Mouse (Mus musculus) telencephalon, adult 2 months (tissue): ENCODE measurements around the gene Rps16.

Source experiments
- DNase-seq: peaks from one replicate; pipeline ENCODE4 v3.0.0-alpha.2; 2011; ENCODE audit warnings: low read depth, low spot score

The Rps16 gene

DNA sequence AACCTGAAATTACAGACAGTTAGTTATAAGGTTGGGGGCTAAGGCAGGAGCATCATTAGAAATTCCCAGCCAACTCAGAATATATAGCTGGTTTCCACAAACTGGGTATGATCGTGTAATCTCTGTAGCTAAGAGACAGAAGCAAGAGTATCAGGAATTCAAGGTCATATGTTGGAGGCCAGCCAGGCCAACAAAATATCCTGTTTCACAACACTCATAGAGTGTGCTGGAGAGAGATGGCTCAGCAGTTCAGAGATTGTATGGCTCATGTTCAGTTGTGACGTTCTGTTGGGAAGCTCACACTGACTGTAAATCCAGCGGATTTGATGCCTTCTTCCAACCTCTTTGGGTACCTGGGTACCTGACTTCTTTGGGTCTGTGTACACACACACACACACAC, 2.7 kb upstream of the Rps16 start:
- no peak for DNase-seq

DNA sequence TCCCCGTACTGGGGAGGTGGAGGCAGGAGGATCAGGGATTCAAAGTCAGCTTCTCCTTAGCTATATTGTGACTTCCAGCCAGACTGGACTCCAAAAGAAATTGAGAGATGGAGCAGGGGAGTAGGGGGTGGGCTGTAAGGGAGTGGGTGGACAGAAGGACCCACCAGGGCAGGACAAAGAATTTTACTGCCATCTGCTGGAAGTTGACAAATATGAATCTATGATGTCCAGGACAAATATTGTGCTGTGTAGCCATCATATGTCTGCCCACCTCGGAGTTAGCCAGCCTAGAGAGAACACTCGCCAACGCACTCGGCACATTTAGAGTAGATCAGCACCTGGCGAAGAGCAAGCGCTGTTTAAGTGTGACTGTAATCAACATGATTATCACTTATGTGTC, 1.9 kb upstream of the Rps16 start:
- no peak for DNase-seq

GRCm38 (mm10) chr7:28351676-28352191, 1.3 kb downstream of the Rps16 start:
- no peak for DNase-seq

- DNase-seq: no peak
Observed at GRCm38 (mm10) chr7:28353267-28353666, 2.8 kb downstream of the Rps16 start.

GRCm38 (mm10) chr7:28354113-28354581, 3.7 kb downstream of the Rps16 start:
- no peak for DNase-seq

DNA sequence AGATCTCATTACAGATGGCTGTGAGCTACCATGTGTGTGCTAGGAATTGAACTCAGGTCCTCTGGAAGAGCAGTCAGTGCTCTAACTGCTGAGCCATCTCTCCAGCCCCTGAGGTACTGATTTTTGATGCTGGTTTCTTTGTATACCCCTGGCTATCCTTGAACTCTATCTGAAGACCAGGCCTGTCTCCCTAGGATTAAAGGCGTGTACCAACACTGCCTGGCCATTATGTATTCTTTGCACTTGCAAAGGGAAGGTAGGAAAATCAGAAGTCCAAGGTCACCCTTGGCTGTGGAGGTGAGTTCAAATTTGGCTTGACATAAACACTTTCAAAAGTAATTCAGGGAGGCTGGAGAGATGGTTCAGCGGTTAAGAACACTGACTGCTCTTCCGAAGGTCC, 4.1 kb downstream of the Rps16 start:
- no peak for DNase-seq

GRCm38 (mm10) chr7:28355221-28355620, 4.8 kb downstream of the Rps16 start:
- no peak for DNase-seq

DNA sequence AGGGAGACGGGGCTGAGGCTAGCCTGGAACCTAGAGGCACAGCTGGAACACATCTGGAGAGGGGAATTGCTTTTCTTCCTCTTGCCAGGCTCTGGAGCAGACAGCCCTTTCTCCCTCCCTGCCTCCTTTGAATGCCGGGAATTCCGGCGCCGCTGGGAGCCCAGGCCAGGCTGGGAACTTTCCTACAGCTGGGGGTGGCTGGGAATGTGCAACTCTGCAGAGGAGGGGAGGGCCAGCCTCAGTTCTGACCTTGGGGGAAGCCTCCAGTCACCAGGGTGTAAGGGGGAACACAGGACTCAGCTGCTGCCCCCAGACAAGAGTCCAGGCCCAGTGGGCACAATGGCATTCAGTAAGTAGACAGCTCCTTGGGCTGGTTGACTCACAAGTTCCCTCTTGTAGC, 6.5 kb downstream of the Rps16 start:
- DNase-seq: no peak

GRCm38 (mm10) chr7:28357984-28358383, 7.5 kb downstream of the Rps16 start:
- no peak for DNase-seq

DNA sequence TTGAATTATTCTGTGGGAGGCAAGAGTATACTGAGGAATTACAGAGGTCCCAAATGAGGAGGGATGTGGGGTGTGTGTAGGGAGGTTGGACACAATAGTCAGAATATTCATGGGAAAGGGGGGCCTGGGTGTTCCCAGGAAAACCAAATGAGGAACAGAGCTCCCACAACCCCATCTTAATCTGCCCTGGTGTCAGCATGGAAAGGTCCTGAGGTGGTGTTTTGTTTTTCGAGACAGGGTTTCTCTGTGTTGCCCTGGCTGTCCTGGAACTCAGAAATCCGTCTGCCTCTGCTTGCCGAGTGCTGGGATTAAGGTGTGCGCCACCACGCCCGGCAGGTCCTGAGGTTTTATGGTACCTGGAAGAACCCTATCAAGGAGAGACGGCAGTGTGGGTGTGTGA, 8.0 kb downstream of the Rps16 start:
- no peak for DNase-seq

DNA sequence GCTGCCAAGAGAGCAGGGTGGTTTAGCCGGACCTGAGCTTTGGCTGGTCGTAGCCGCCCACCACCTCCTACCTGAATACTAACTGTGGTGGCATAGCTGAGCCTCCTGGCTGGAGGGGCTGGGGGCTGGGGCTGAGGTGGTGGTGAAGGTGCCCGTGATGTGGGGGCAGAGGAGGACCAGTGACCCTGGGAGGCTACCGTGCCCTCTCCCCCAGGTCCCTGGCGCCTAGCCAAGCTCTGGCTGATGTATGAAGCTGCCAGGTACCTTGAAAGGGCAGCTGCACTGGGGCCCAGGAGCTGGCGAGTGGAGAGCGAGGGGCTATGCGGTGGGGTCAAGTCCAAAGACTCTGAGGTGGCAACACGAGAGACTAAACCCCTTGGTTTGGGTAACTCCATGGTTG, 9.4 kb downstream of the Rps16 start:
- no peak for DNase-seq

DNA sequence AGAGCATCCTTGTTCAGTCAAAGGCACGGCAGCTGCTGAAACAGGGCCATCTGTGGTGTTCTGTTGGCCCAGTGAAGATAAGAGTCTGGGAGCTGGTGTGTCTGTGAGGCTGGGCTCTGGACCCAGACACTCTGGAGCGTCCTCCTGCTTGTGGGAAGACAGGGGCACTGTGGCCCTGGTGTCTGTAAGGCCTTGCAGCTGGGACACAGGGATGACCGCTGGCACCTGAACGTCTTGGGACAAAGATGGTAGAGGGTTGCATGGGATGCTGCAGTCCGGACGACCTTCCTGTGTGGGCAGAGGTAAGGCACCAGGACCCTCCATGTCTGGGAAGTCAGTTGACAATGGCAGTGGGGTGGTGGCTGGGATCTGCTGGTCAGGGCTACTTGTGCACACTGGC, 9.8 kb downstream of the Rps16 start:
- no peak for DNase-seq

DNA sequence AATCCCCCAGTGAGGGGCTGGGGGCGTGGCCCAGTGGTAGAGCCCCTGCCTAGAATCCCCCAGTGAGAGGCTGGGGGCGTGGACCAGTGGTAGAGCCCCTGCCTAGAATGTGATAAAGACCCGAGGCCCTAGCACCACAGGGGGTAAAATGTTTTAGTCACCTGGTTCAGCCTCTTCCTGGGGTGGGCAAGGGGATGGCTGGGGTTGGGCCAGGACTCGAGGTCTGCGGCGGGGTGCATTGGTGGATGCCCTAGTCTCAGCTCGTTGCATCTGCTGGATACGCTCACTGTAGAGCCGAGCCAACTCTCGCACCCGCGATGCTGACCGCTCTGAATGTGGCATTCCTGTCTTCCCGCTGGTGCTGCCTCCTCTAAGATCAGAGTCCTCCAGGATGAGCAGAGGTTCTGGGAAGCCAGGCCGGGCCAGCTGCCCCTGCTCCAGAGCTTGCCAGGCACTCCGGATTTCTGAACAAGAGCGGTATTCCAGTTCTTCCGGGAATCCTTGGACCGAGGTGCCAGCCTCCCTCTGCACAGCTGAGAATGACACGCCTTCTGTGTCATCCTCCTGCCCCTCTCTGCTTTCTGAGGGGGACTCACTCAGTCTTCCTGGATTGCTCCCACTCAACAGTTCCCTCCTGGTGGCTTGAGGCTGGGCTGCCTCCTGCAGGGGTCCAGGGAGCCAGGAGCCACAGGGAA, 11.3 kb downstream of the Rps16 start:
- no peak for DNase-seq

DNA sequence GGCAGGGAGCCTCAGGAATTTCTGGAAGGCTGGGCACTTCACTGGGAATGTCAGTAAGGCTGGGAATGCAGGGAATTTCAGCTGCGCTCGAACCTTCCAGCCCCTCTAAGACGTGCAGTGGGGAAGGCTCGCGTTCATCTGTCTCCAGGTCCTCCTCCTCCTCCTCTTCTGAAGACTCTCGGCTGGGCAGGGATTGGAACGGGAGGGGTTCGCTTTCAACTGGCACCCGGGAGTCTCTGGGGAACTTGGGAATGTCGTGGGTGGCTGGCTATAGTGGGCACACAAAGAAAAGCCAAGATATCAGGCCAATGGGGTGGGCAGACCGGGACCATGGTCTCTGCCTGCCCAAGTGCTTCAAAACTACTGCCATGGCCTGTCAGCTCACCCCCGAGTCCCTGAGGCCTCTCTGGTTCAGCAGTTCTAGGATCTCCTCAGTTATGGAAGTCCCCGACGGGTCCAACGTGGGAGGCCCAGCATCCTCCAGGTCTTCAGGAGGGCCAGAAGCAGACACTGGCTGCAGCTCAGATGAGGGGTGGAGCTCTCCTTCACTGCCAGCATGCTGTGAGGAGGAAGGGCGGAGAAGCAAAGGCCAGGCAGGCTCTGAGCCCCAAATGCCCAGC, 12.1 kb downstream of the Rps16 start:
- no peak for DNase-seq

DNA sequence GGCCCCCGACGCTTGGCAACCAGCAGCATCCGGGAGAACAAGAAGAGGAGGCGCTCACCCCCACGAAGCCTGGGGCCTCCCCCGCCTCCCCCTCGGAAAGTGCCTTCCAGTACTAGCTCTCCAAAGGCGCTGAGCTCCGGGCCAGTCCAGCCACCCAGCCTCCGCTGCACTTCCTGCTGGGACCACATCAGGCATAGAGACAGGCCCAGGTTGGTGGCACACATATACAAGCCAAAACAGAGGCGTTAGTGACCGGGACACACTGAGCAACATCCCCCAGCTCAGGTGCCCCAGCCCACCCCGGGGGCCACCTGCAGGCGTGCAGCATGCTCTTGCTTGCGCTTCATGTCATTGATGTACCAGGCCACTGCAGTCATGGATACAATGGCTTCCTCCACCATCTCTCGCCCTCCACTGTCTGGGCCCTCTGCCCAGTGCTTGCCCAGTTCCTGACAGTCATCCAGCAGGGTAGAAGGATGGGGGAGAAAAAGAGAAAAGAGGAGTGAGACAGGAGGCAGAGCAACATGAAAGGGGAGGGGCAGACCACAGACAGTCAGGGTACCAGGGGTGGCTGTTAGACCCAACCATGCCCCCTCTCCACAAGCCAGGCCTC, 17.3 kb downstream of the Rps16 start:
- no peak for DNase-seq

GRCm38 (mm10) chr7:28368276-28368920, 17.9 kb downstream of the Rps16 start:
- no peak for DNase-seq

DNA sequence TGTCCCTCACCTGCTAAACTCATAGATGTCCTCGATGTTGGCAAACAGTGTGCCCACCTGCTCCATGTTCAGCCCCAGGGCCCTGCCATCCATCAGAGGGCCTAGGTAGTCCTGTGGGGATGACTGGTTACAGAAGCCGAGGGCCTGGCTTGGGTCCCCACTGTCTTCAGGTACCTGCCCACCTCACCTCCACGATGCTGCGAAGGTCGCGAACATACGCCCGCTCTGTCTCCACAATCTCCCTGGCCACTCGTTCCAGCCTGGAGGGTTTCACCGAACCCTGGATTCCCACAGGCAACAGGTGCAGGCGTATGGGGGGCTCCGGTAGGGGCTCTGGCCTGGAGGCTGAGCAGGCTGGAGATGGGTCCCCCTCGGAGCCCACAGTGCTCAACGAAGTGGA, 19.6 kb downstream of the Rps16 start:
- DNase-seq: no peak

GRCm38 (mm10) chr7:28370977-28371513, 20.6 kb downstream of the Rps16 start:
- DNase-seq: no peak

- no peak for DNase-seq
Observed at GRCm38 (mm10) chr7:28371514-28371989, 21.1 kb downstream of the Rps16 start.

DNA sequence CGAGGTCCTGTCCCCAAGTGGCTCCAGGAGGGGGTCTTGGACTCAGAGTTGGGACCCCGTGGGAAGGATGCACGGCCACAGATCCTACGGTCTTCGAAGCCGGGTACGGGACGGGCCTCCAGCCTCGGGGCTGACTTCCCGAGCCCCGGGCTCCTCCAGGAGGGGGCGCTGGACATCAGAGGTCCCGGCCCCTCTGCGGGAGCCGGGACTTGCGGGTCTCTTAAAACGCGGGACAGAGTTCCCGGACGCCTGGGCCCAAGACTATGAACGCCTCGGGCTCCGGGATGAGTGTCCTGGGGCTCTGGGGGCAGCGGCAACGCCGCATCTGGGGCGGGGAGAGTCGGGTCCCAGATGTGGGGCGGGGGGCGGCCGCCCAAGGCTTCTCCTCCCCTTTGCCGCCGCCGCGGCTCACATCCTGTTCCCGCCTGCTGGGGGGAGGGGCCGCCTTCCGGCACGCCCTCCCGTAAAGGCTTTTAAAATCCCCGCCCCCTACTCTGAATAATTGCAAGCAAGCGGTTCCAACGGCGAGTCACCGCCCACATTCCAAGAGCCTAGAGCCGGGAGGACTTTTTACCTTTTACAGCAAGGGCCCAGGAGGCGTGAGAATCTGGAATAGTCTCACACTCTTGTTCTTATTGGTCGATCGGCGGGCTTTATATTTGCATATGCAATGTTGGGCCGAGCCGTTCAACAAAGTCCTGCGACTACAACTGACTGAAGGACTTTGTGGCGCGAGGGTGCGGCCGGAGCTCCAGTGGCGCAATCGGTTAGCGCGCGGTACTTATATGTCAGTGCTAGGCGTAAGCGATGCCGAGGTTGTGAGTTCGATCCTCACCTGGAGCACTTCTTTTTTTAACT, 22.0 kb downstream of the Rps16 start, which contains the start of gene Plekhg2:
TSS of gene Plekhg2 (minus strand) at position 349 of the 858 bp plus-strand sequence.
- peak; percentile 91 for DNase-seq

DNA sequence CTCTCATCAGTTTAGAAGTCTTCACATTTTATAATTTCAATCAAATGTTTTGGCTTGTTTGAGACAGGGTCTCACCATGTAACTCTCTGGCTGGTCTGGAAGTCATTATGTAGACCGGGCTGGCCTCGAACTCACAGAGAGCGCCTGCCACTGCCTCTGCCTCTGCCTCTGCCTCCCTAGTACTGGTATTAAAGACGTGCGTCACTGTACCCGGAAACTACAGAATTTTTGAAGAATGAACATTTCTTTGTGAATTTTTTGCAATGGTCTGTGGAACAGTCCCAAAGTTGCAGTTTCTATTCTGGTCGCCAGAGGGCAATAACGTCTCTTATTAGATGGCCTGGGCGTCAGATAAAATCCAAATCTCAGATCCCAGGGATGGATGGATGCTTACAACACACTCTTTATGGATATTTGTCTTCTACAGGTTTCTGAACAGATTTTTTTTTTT, 22.7 kb downstream of the Rps16 start:
- peak; percentile 77 for DNase-seq
